Mouse (Mus musculus): ENCODE data around the gene Nppb. TPM values are rescaled to one million over a fixed set of nuclear protein-coding genes. Genes with fewer than 3 reads are reported as not detected.

Nppb gene
- polyA plus RNA-seq, 1 experiment, result not detected

DNA sequence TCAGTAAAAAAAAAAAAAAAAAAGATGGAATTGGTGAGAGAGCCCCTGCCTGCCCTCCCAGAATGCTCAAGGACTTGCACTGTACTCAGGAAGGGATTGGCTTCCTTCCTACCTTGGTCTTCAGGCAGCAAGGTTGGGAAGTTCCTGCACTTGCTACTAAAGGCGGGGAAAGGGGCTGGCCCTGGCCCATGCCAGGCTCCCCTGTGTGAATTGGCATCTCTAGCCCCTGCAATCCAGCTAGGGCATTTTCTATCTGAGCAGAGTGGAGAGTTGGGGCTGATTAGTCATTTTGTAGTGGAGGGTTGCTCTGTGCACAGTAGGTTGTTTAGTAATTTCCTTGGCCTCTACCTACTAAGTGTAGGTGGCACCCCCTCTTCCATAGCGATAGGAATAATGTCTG, 16.8 kb upstream of the Nppb start:
- no peaks in the 10 kb centered on the region for H3K36me3 ChIP-seq (replicated peaks; ENCODE audit: low read length)

DNA sequence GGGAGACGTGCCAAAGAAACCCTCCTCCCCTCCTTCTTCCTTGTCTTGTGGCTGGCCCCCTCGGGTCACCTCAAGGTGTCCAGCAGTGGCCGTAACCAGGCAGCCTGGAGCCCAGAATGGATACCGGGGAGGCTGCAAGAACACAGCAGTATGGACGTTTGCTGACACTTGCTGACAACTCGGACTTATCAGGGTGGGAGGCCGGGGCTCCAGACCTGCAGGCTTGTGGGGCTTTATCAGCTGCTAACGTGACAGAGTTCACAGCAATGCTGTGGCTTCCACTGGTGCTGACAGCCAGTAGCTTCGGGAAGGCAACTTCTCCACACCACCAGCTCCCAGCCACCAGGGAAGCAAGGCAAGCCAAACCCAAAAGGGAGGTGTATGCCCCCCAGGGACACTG, 16.3 kb upstream of the Nppb start:
- Histone ChIP-seq H3K4me1 (no peaks in the 10 kb centered on the region), H3K27me3 (replicated peaks) (peaks cover 32% of the 10 kb centered on the region), H3K36me3 (replicated peaks; ENCODE audit: low read length) (no peaks in the 10 kb centered on the region), H3K9me3 (peaks cover 12% of the 10 kb centered on the region), H3K4me3 (replicated peaks) (no peak overlapping the region)
- TF ChIP-seq GATA1 (IDR thresholded peaks at IDR 0.05; ENCODE audit: borderline replicate concordance, low read length), result no peak
- TF ChIP-seq FLI1 (IDR thresholded peaks at IDR 0.05; ENCODE audit: low read length), result no peak

More for the DNA sequence above, 16.8 kb upstream of the Nppb start:
- TF ChIP-seq GATA1 (IDR thresholded peaks at IDR 0.05; ENCODE audit: borderline replicate concordance, low read length), result no peak
- TF ChIP-seq FLI1 (IDR thresholded peaks at IDR 0.05; ENCODE audit: low read length), result no peak
- H3K9me3 ChIP-seq, result peaks cover 8% of the 10 kb centered on the region
- H3K27me3 ChIP-seq (replicated peaks), result peaks cover 36% of the 10 kb centered on the region
- peaks cover 1% of the 10 kb centered on the region; the same call in 1 of the 2 replicates for H3K4me1 ChIP-seq
- no peak overlapping the region for H3K4me3 ChIP-seq (replicated peaks)

DNA sequence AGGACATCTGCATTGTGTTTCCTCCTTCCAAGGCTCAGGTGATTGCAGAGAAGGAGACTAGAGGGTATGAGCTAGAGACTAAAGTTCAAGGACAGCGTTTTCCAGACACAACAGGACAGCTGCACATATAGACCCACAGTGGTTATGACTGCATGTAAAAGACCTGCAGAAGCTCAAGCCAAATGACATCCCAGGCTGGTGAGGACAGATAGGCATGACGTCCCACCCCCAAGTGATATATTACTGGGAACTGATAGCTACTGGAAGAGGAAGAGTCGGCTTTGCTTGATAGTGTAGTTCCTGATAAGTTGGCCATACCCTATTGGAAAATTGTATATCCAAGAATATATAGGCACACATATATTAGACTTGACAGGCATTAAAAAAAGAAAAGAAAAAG, 9.4 kb upstream of the Nppb start:
- H3K36me3 ChIP-seq (replicated peaks; ENCODE audit: low read length), result no peaks in the 10 kb centered on the region
- peaks cover 28% of the 10 kb centered on the region for H3K9me3 ChIP-seq
- H3K4me3 ChIP-seq (replicated peaks), result no peak overlapping the region
- peaks cover 12% of the 10 kb centered on the region for H3K27me3 ChIP-seq (replicated peaks)
- H3K4me1 ChIP-seq, result no peaks in the 10 kb centered on the region
- TF ChIP-seq FLI1 (IDR thresholded peaks at IDR 0.05; ENCODE audit: low read length) (no peak), GATA1 (IDR thresholded peaks at IDR 0.05; ENCODE audit: borderline replicate concordance, low read length) (no peak)

DNA sequence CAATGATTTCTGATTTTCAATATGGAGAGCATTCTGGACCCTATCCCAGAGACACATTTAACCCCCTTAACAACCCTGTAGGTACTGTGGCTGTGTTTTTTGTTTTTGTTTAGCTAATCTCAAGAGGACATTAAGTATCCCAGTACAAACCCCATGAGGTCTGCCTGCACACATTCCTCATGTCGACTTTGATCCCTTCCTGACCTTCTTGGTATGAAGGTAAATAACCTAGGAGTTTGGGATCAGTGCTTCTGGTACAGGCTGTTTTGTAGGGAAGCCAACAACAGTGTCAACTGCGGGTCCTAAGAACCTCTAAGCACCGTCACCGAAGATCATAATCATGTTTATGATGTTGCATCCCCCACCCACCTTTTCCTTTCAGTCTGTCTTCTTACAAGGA, 7.9 kb upstream of the Nppb start:
- H3K4me1 ChIP-seq, result no peaks in the 10 kb centered on the region
- no peak for TF ChIP-seq FLI1 (IDR thresholded peaks at IDR 0.05; ENCODE audit: low read length)
- TF ChIP-seq GATA1 (IDR thresholded peaks at IDR 0.05; ENCODE audit: borderline replicate concordance, low read length), result no peak
- peaks cover 28% of the 10 kb centered on the region for H3K9me3 ChIP-seq
- no peak overlapping the region for H3K4me3 ChIP-seq (replicated peaks)
- peaks cover 15% of the 10 kb centered on the region for H3K27me3 ChIP-seq (replicated peaks)
- no peaks in the 10 kb centered on the region for H3K36me3 ChIP-seq (replicated peaks; ENCODE audit: low read length)

DNA sequence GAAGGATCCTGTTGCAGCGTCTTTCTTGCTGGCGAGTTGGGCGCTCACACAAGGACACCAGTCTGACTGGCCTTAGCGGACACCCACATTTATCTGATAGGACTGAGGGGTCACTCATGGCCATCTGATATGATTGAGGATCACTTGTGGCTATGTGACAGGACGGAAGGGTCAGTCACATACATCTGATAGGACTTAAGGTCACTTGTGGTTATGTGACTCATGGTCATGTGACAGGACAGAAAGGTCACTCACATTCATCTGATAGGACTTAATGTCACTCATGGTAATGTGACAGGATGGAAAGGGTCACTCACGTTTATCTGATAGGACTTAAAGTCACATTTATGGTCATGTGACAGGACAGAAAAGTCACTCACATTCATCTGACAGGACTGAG, 7.2 kb upstream of the Nppb start:
- Histone ChIP-seq H3K36me3 (replicated peaks; ENCODE audit: low read length) (no peaks in the 10 kb centered on the region), H3K27me3 (replicated peaks) (peaks cover 14% of the 10 kb centered on the region), H3K4me1 (no peaks in the 10 kb centered on the region), H3K9me3 (peaks cover 22% of the 10 kb centered on the region), H3K4me3 (replicated peaks) (no peak overlapping the region)
- TF ChIP-seq FLI1 (IDR thresholded peaks at IDR 0.05; ENCODE audit: low read length), result no peak
- TF ChIP-seq GATA1 (IDR thresholded peaks at IDR 0.05; ENCODE audit: borderline replicate concordance, low read length), result no peak

GRCm38 (mm10) chr4:147979441-147979860, 6.1 kb upstream of the Nppb start:
- Histone ChIP-seq H3K4me1 (no peaks in the 10 kb centered on the region), H3K9me3 (peaks cover 16% of the 10 kb centered on the region), H3K4me3 (replicated peaks) (no peak overlapping the region), H3K27me3 (replicated peaks) (peaks cover 17% of the 10 kb centered on the region), H3K36me3 (replicated peaks; ENCODE audit: low read length) (no peaks in the 10 kb centered on the region)
- TF ChIP-seq FLI1 (IDR thresholded peaks at IDR 0.05; ENCODE audit: low read length) (no peak), GATA1 (IDR thresholded peaks at IDR 0.05; ENCODE audit: borderline replicate concordance, low read length) (no peak)

GRCm38 (mm10) chr4:147993571-147994095, 8.0 kb downstream of the Nppb start:
- H3K36me3 ChIP-seq (replicated peaks; ENCODE audit: low read length), result no peaks in the 10 kb centered on the region
- no peaks in the 10 kb centered on the region for H3K9me3 ChIP-seq
- H3K4me3 ChIP-seq (replicated peaks), result no peak overlapping the region
- H3K4me1 ChIP-seq, result peaks cover 7% of the 10 kb centered on the region
- H3K27me3 ChIP-seq (replicated peaks), result peaks cover 26% of the 10 kb centered on the region
- TF ChIP-seq GATA1 (IDR thresholded peaks at IDR 0.05; ENCODE audit: borderline replicate concordance, low read length) (no peak), FLI1 (IDR thresholded peaks at IDR 0.05; ENCODE audit: low read length) (no peak)

- Histone ChIP-seq H3K4me3 (replicated peaks) (no peak overlapping the region), H3K36me3 (replicated peaks; ENCODE audit: low read length) (no peaks in the 10 kb centered on the region), H3K4me1 (peaks cover 7% of the 10 kb centered on the region), H3K27me3 (replicated peaks) (peaks cover 23% of the 10 kb centered on the region), H3K9me3 (no peaks in the 10 kb centered on the region)
- no peak for TF ChIP-seq GATA1 (IDR thresholded peaks at IDR 0.05; ENCODE audit: borderline replicate concordance, low read length)
- TF ChIP-seq FLI1 (IDR thresholded peaks at IDR 0.05; ENCODE audit: low read length), result no peak
Observed at GRCm38 (mm10) chr4:147995311-147995710, 9.7 kb downstream of the Nppb start.

GRCm38 (mm10) chr4:148000202-148000772, 14.7 kb downstream of the Nppb start, which contains the start of gene Nppa:
Nppa (plus strand) TSS chr4:148000722.
- peaks cover 24% of the 10 kb centered on the region for H3K36me3 ChIP-seq (replicated peaks; ENCODE audit: low read length)
- H3K4me3 ChIP-seq (replicated peaks), result no peak within 1 kb of the TSS
- H3K9me3 ChIP-seq, result no peaks in the 10 kb centered on the region
- H3K27me3 ChIP-seq (replicated peaks), result peaks cover 5% of the 10 kb centered on the region
- TF ChIP-seq FLI1 (IDR thresholded peaks at IDR 0.05; ENCODE audit: low read length), result no peak
- TF ChIP-seq GATA1 (IDR thresholded peaks at IDR 0.05; ENCODE audit: borderline replicate concordance, low read length), result no peak
- H3K4me1 ChIP-seq, result no peaks in the 10 kb centered on the region

GRCm38 (mm10) chr4:148001013-148001789, 15.6 kb downstream of the Nppb start:
- Histone ChIP-seq H3K27me3 (replicated peaks) (peaks cover 5% of the 10 kb centered on the region), H3K4me1 (no peaks in the 10 kb centered on the region), H3K4me3 (replicated peaks) (no peak overlapping the region), H3K9me3 (no peaks in the 10 kb centered on the region), H3K36me3 (replicated peaks; ENCODE audit: low read length) (peaks cover 33% of the 10 kb centered on the region)
- no peak for TF ChIP-seq FLI1 (IDR thresholded peaks at IDR 0.05; ENCODE audit: low read length)
- TF ChIP-seq GATA1 (IDR thresholded peaks at IDR 0.05; ENCODE audit: borderline replicate concordance, low read length), result no peak

Data from megakaryocyte, embryonic 14.5 days (primary cell).